Comparison of ENCODE assay signal across 9 mouse cellular contexts in genomic region chr14:31641506-31642155, GRCm38 (mm10). TPM values are rescaled to one million over a fixed set of nuclear protein-coding genes. Genes with fewer than 3 reads are reported as not detected.
DNase-seq lines count a peak whose midpoint lies in the region; ATAC-seq and TF ChIP-seq lines count a peak whose summit lies in the region.
"Had no signal": no experiment of that assay in that cellular context is flagged by ENCODE, and none has a peak within 500 bp of the region (broad histone marks: within the 10 kb centered on the region; RNA-seq: fewer than 3 reads in every experiment).

No protein-coding gene starts in this region.

- no peak for TF ChIP-seq EP300 in heart, adult 2 months (IDR thresholded peaks at IDR 0.05; ENCODE audit: insufficient read depth, low read depth, low read length)

- no peak for TF ChIP-seq CTCF in heart, adult 2 months (IDR thresholded peaks at IDR 0.05)

- peak overlapping the region; percentile 88 for H3K4me2 ChIP-seq in embryonic facial prominence, embryonic 11.5 days (ENCODE audit: low read depth, low read length)
- peak overlapping the region; percentile 95 for H3K4me2 ChIP-seq in midbrain, embryonic 11.5 days

- DNase-seq in heart, adult 2 months: no peak
- DNase-seq in heart, adult 18-20 months: no peak
- no peak for DNase-seq in embryonic facial prominence, embryonic 11.5 days (ENCODE audit: low spot score)
- DNase-seq in kidney, adult 11 months: peak; percentile 84
- DNase-seq in midbrain, embryonic 11.5 days (ENCODE audit: low spot score, missing footprints): no peak
- DNase-seq in cerebellum, postnatal 36 days: no peak
- no peak for DNase-seq in B cell, adult 2 months
- no peak for DNase-seq in MN1 (ENCODE audit: low spot score)

- peaks cover 1% of the 10 kb centered on the region; the same call in 1 of the 2 replicates for H3K4me1 ChIP-seq in heart, adult 2 months (ENCODE audit: control insufficient read depth, insufficient read depth, low read length)
- no peaks in the 10 kb centered on the region for H3K4me1 ChIP-seq in embryonic facial prominence, embryonic 11.5 days (ENCODE audit: control insufficient read depth, insufficient read depth, low read length)
- H3K4me1 ChIP-seq in midbrain, embryonic 11.5 days (ENCODE audit: control insufficient read depth, insufficient read depth, low read length): peaks cover 8% of the 10 kb centered on the region; the same call in 1 of the 2 replicates

- 53% methylated on average over 9 of the region's 9 CpGs for WGBS in heart, adult 2 months
- 68% methylated on average over 9 of the region's 9 CpGs for WGBS in embryonic facial prominence, embryonic 11.5 days
- WGBS in midbrain, embryonic 11.5 days: 70% methylated on average over 9 of the region's 9 CpGs

- no peaks in the 10 kb centered on the region for H3K9me3 ChIP-seq in embryonic facial prominence, embryonic 11.5 days (replicated peaks; ENCODE audit: control insufficient read depth, low read length)
- H3K9me3 ChIP-seq in midbrain, embryonic 11.5 days (ENCODE audit: control insufficient read depth, low read length): no peaks in the 10 kb centered on the region

- no peak for TF ChIP-seq POLR2A in heart, adult 2 months (IDR thresholded peaks at IDR 0.05; ENCODE audit: insufficient read depth, low read depth, low read length)

- H3K36me3 ChIP-seq in heart, adult 2 months (ENCODE audit: control insufficient read depth, insufficient read depth, low read length): no peaks in the 10 kb centered on the region; the same call in 1 of the 2 replicates
- no peaks in the 10 kb centered on the region for H3K36me3 ChIP-seq in embryonic facial prominence, embryonic 11.5 days (replicated peaks; ENCODE audit: control insufficient read depth, insufficient read depth, low read depth, low read length)
- no peaks in the 10 kb centered on the region for H3K36me3 ChIP-seq in midbrain, embryonic 11.5 days (ENCODE audit: control insufficient read depth, insufficient read depth, low read length)

- peak overlapping the region; percentile 62 for H3K9ac ChIP-seq in heart, adult 2 months (ENCODE audit: low read depth, low read length)
- H3K9ac ChIP-seq in embryonic facial prominence, embryonic 11.5 days (replicated peaks; ENCODE audit: low read length): peak overlapping the region; percentile 70
- H3K9ac ChIP-seq in midbrain, embryonic 11.5 days (ENCODE audit: low read length): peak overlapping the region; percentile 61

- no peak for ATAC-seq in embryonic facial prominence, embryonic 11.5 days (replicated peaks; ENCODE audit: insufficient number of reproducible peaks, low FRiP score, low TSS enrichment, low read depth)
- ATAC-seq in midbrain, embryonic 11.5 days (ENCODE audit: low FRiP score): no peak

- H3K79me2 ChIP-seq in heart, adult 2 months (replicated peaks; ENCODE audit: control insufficient read depth, insufficient read depth, low read length): 0 out of 2 replicates have a peak, but pooled peaks cover 2% of the 10 kb centered on the region

- no peaks in the 10 kb centered on the region for H3K27me3 ChIP-seq in heart, adult 2 months (ENCODE audit: control insufficient read depth, insufficient read depth, low read length)
- no peaks in the 10 kb centered on the region for H3K27me3 ChIP-seq in embryonic facial prominence, embryonic 11.5 days (ENCODE audit: control insufficient read depth, insufficient read depth, low read length)
- H3K27me3 ChIP-seq in midbrain, embryonic 11.5 days (ENCODE audit: control insufficient read depth, insufficient read depth, low read length): no peaks in the 10 kb centered on the region

- peak overlapping the region; percentile 94 for H3K4me3 ChIP-seq in heart, adult 2 months
- peak overlapping the region; percentile 62 for H3K4me3 ChIP-seq in embryonic facial prominence, embryonic 11.5 days (ENCODE audit: low read depth, low read length)
- H3K4me3 ChIP-seq in midbrain, embryonic 11.5 days (ENCODE audit: low read depth, low read length): peak overlapping the region; percentile 62

- H3K27ac ChIP-seq in heart, adult 2 months: peak overlapping the region; percentile 91
- H3K27ac ChIP-seq in embryonic facial prominence, embryonic 11.5 days (replicated peaks; ENCODE audit: low read depth, low read length): no peak overlapping the region
- no peak overlapping the region; the same call in 1 of the 2 replicates for H3K27ac ChIP-seq in midbrain, embryonic 11.5 days (ENCODE audit: low read depth, low read length)

- intact Hi-C loops in heart, adult 2 months (cut with DNase I): loop anchor here (5.0 kb wide), 2 partner anchors 446 to 831 kb away; partner anchors contain the start of genes Dph3 and Oxnad1

RNA-seq across cellular contexts. Expression of gene Hacl1, which starts 0.5 kb away (rescaled TPM):
- 10 to 100 TPM in 1 of 2 experiments, 1 to 10 TPM in 1; 8.2 to 10.1 TPM for total RNA-seq in heart, adult 2 months (2021)
- polyA plus RNA-seq in heart, adult 2 months (2012; rRNA removed): 10.5 and 11.2 TPM in 2 replicates
- total RNA-seq in heart, adult 18-20 months (2021): 10 to 100 TPM; 10.9 to 11.5 TPM
- polyA plus RNA-seq in embryonic facial prominence, embryonic 11.5 days (2014; fragmentation: Nextera tagmentation; extraction: Ambion mirVana): 10.7 and 12.3 TPM in 2 replicates
- 9.6 and 10.9 TPM in 2 replicates for polyA plus RNA-seq in midbrain, embryonic 11.5 days (2014; fragmentation: Nextera tagmentation; extraction: Ambion mirVana)

RNA-seq across cellular contexts. Expression of gene Btd, which starts 0.8 kb away (rescaled TPM):
- 10 to 100 TPM; 10.7 to 10.8 TPM for total RNA-seq in heart, adult 2 months (2021)
- 19.1 and 29.1 TPM in 2 replicates for polyA plus RNA-seq in heart, adult 2 months (2012; rRNA removed)
- total RNA-seq in heart, adult 18-20 months (2021): 10 to 100 TPM in 1 of 2 experiments, 1 to 10 TPM in 1; 7.8 to 13.2 TPM
- polyA plus RNA-seq in embryonic facial prominence, embryonic 11.5 days (2014; fragmentation: Nextera tagmentation; extraction: Ambion mirVana): 18.2 and 21.8 TPM in 2 replicates
- 15.8 and 16.7 TPM in 2 replicates for polyA plus RNA-seq in midbrain, embryonic 11.5 days (2014; fragmentation: Nextera tagmentation; extraction: Ambion mirVana)

RNA-seq across cellular contexts. Expression of gene Gm49387, which starts 1.0 kb away (rescaled TPM):
- total RNA-seq in heart, adult 2 months (2021): under 1 TPM; 0.66 to 0.86 TPM
- 2.4 TPM in 1 of 2 replicates, not detected in the other for polyA plus RNA-seq in heart, adult 2 months (2012; rRNA removed)
- 1 to 10 TPM in 1 of 2 experiments, not detected in 1; 2.1 TPM for total RNA-seq in heart, adult 18-20 months (2021)
- 1.6 and 2.0 TPM in 2 replicates for polyA plus RNA-seq in embryonic facial prominence, embryonic 11.5 days (2014; fragmentation: Nextera tagmentation; extraction: Ambion mirVana)
- polyA plus RNA-seq in midbrain, embryonic 11.5 days (2014; fragmentation: Nextera tagmentation; extraction: Ambion mirVana): 1.3 TPM in 1 of 2 replicates, not detected in the other
- polyA plus RNA-seq: large intestine, adult 2 months had no signal

RNA-seq across cellular contexts. Expression of gene Colq, which starts 50.5 kb away (rescaled TPM):
- 10 to 100 TPM; 10.0 to 11.3 TPM for total RNA-seq in heart, adult 2 months (2021)
- 12.6 and 14.7 TPM in 2 replicates for polyA plus RNA-seq in heart, adult 2 months (2012; rRNA removed)
- 10 to 100 TPM in 1 of 2 experiments, 1 to 10 TPM in 1; 7.7 to 12.5 TPM for total RNA-seq in heart, adult 18-20 months (2021)
- polyA plus RNA-seq in embryonic facial prominence, embryonic 11.5 days (2014; fragmentation: Nextera tagmentation; extraction: Ambion mirVana): 0.35 and 0.86 TPM in 2 replicates
- polyA plus RNA-seq in midbrain, embryonic 11.5 days (2014; fragmentation: Nextera tagmentation; extraction: Ambion mirVana): 0.04 TPM in 1 of 2 replicates, not detected in the other
